Mouse (Mus musculus) bone marrow, adult 2 months (tissue): ENCODE measurements around the gene Tbc1d10c.
A peak's percentile ranks its signal among the peaks of the same experiment; 100 is the strongest.

Experiments used
- CTCF ChIP-seq: fragments of 200-500 bp; IDR thresholded peaks from 2 replicates; pipeline ENCODE4 v1.5.1; 2011; ENCODE audit warnings: low read length, control low read depth; ENCODE audit not compliant: control insufficient read depth, insufficient read depth
- POLR2A ChIP-seq: fragments of 200-500 bp; IDR thresholded peaks from 2 replicates; pipeline ENCODE4 v1.6.1; 2011; ENCODE audit warnings: low read depth, mild to moderate bottlenecking, control low read depth, low read length, borderline replicate concordance; ENCODE audit not compliant: control insufficient read depth

GRCm38 (mm10) chr19:4227894-4228678 lies 37.0 kb upstream of the Tbc1d10c start:
- no peak for TF ChIP-seq POLR2A
- peak; percentile 81 for TF ChIP-seq CTCF
